Mouse (Mus musculus) hindbrain, postnatal 0 days (tissue): ENCODE data around the gene Ubac2. TPM values are rescaled to one million over a fixed set of nuclear protein-coding genes. Genes with fewer than 3 reads are reported as not detected.

Experiments
- ATAC-seq: fragments of 200-750 bp; cut with Nextera tagmentation; 2 replicates; pipeline ENCODE4 v1.8.0; 2017; ENCODE audit warnings: mild to moderate bottlenecking, moderate TSS enrichment, moderate library complexity
- DNase-seq: peaks from one replicate; pipeline ENCODE4 v3.0.0-alpha.2; 2015; ENCODE audit warnings: low spot score
- H3K27ac ChIP-seq: fragments of 300-500 bp; sonication (generic); 2 replicates; pipeline ENCODE4 v1.5.1; 2014; ENCODE audit warnings: mild to moderate bottlenecking
- H3K27me3 ChIP-seq: fragments of 300-500 bp; sonication (generic); 2 replicates; pipeline ENCODE4 v1.6.1; 2014; ENCODE audit warnings: low read length, mixed read lengths; ENCODE audit not compliant: insufficient read depth
- H3K36me3 ChIP-seq: fragments of 300-500 bp; sonication (generic); 2 replicates; pipeline ENCODE4 v1.6.1; 2014; ENCODE audit warnings: low read length, mixed read lengths; ENCODE audit not compliant: insufficient read depth
- H3K4me1 ChIP-seq: fragments of 300-500 bp; sonication (generic); 2 replicates; pipeline ENCODE4 v1.6.1; 2014; ENCODE audit warnings: antibody characterized with exemption, low read length, mixed read lengths; ENCODE audit not compliant: insufficient read depth
- H3K4me2 ChIP-seq: fragments of 300-500 bp; sonication (generic); 2 replicates; pipeline ENCODE4 v1.6.1; 2014; ENCODE audit warnings: low read depth, mild to moderate bottlenecking, low read length, moderate library complexity, mixed read lengths
- H3K4me3 ChIP-seq: fragments of 300-500 bp; sonication (generic); 2 replicates; pipeline ENCODE4 v1.5.1; 2014; ENCODE audit warnings: low read length
- H3K9ac ChIP-seq: fragments of 300-500 bp; sonication (generic); replicated peaks from 2 replicates; pipeline ENCODE4 v1.6.1; 2014; ENCODE audit warnings: mild to moderate bottlenecking, low read length, moderate library complexity, mixed read lengths
- H3K9me3 ChIP-seq: fragments of 300-500 bp; sonication (generic); 2 replicates; pipeline ENCODE4 v1.6.1; 2016; ENCODE audit warnings: low read length, mixed read lengths
- CTCF ChIP-seq: IDR thresholded peaks from 2 replicates; pipeline ENCODE4 v1.5.1; 2016; ENCODE audit warnings: antibody characterized with exemption, control low read depth, low read depth
- WGBS: fragments of 180-500 bp; shearing (Covaris S2); extraction: QIAGEN DNeasy Blood & Tissue Kit; methylation state at CpG from one replicate; pipeline ENCODE4 v1.1.7; 2014; 5-methylcytosine and 5-hydroxymethylcytosine counted together
- polyA plus RNA-seq: library from polyadenylated mRNA; unstranded; fragments of >200 nt; fragmentation: Nextera tagmentation; extraction: Ambion mirVana; gene quantifications from 2 replicates; pipeline ENCODE4 v1.2.1, GENCODE M21; 2015
- total RNA-seq: library from RNA; depleted of rRNA; stranded (reverse); fragments of >200 nt; gene quantifications from 2 replicates; pipeline ENCODE4 v1.2.3, GENCODE M21; 2014

The Ubac2 gene
- total and polyA plus RNA-seq, 2 experiments from 2014 or later = 45.6 to 55.4 TPM

DNA sequence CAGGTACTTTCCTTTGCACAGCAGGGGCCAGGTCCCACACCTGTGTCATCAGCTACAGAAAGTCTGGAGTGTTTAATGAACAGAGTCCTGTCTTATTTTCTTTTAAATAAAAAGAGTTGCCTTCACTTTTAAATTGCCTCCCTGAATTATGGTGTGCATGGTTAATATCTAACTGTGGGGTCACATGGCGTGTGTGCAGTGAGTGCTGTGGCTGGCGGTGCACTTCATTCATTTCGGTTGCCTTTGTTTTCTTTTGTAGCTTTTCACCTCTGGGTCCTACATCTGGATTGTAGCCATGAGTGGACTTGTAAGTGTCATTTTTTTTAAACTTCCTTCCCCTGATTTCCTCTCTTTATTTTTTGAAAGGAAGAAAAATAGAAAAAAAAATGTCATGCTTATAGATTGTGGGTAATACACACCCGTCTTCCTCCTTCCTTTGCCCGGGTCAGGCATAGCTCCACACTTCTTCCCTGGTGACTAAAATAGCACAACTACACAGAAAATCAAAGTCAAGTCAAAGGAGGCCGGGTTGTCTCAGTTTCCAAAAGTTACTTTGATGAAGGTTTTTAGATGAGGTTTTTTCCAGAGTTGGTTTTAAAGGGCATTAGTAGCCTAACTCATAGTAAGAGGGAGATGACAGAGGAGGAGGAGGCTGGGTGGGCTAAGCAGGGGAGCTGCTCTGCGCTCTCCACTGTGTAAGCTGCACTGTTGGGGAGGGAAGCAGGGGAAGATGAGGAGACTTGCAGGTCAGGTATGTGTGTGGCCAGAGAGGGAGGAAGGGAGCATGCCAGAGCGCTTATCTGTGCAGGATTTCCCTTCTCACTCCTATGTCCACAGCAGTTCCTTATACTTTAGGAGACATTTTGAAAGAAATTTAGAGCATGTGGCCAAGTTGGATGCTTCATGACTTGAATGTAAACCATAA is 104.9 kb downstream of the Ubac2 start:
- no peaks in the 10 kb centered on the region for H3K4me1 ChIP-seq
- WGBS = 77% methylated on average over 8 of the region's 8 CpGs
- no peaks in the 10 kb centered on the region for H3K27me3 ChIP-seq
- H3K4me2 ChIP-seq = no peak overlapping the region
- no peak overlapping the region for H3K9ac ChIP-seq
- H3K36me3 ChIP-seq = no peaks in the 10 kb centered on the region
- DNase-seq = no peak
- H3K27ac ChIP-seq = no peak overlapping the region
- no peak for ATAC-seq
- no peak overlapping the region for H3K4me3 ChIP-seq
- no peaks in the 10 kb centered on the region for H3K9me3 ChIP-seq
- TF ChIP-seq CTCF = no peak

DNA sequence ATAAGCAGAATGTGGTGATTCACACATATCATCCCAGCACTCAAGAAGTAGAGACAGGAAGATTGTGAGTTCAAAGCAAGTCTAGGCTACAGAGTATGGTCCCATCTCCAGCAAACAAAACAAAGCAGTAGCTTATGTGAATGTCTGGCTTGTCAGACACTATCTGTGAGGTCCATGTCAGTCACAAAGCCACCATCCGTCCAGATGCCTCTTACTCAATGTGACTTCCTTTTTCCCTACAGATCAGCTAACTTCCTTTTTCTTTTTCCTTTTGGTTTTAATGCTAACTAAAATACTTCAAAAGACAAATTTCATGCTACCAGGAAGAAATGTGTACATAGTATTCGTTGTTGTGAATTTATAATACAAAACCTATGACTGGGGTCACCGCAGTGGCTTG is 107.1 kb downstream of the Ubac2 start:
- no peak overlapping the region for H3K9ac ChIP-seq
- no peak for TF ChIP-seq CTCF
- no peak overlapping the region for H3K27ac ChIP-seq
- DNase-seq (no peak), ATAC-seq (no peak)
- H3K4me2 ChIP-seq = no peak overlapping the region
- no peaks in the 10 kb centered on the region for H3K4me1 ChIP-seq
- no peaks in the 10 kb centered on the region for H3K36me3 ChIP-seq
- 85% methylated on average over 3 of the region's 3 CpGs for WGBS
- H3K27me3 ChIP-seq = no peaks in the 10 kb centered on the region
- no peak overlapping the region for H3K4me3 ChIP-seq
- no peaks in the 10 kb centered on the region for H3K9me3 ChIP-seq

GRCm38 (mm10) chr14:121986028-121986427 is 107.6 kb downstream of the Ubac2 start:
- no peak for DNase-seq
- no peak for ATAC-seq
- H3K4me2 ChIP-seq = no peak overlapping the region
- TF ChIP-seq CTCF = no peak
- H3K4me1 ChIP-seq = no peaks in the 10 kb centered on the region
- no peaks in the 10 kb centered on the region for H3K27me3 ChIP-seq
- no peak overlapping the region for H3K4me3 ChIP-seq
- H3K9ac ChIP-seq = no peak overlapping the region
- H3K9me3 ChIP-seq = no peaks in the 10 kb centered on the region
- H3K36me3 ChIP-seq = no peaks in the 10 kb centered on the region
- H3K27ac ChIP-seq = no peak overlapping the region
- 81% methylated on average over 6 of the region's 6 CpGs for WGBS

GRCm38 (mm10) chr14:121987287-121987686 is 108.9 kb downstream of the Ubac2 start:
- Histone ChIP-seq H3K27ac (no peak overlapping the region), H3K9ac (no peak overlapping the region), H3K27me3 (no peaks in the 10 kb centered on the region), H3K4me2 (no peak overlapping the region), H3K36me3 (no peaks in the 10 kb centered on the region), H3K4me1 (no peaks in the 10 kb centered on the region), H3K4me3 (no peak overlapping the region), H3K9me3 (no peaks in the 10 kb centered on the region)
- TF ChIP-seq CTCF = no peak
- 92% methylated on average over 1 of the region's 1 CpGs for WGBS
- DNase-seq (no peak), ATAC-seq (no peak)

GRCm38 (mm10) chr14:121987691-121988090 is 109.3 kb downstream of the Ubac2 start:
- no peak for ATAC-seq
- no peaks in the 10 kb centered on the region for H3K27me3 ChIP-seq
- H3K9ac ChIP-seq = no peak overlapping the region
- no peaks in the 10 kb centered on the region for H3K36me3 ChIP-seq
- no peaks in the 10 kb centered on the region for H3K4me1 ChIP-seq
- 83% methylated on average over 4 of the region's 4 CpGs for WGBS
- no peak for TF ChIP-seq CTCF
- no peak overlapping the region for H3K27ac ChIP-seq
- H3K4me3 ChIP-seq = no peak overlapping the region
- H3K9me3 ChIP-seq = no peaks in the 10 kb centered on the region
- no peak overlapping the region for H3K4me2 ChIP-seq
- DNase-seq = no peak

DNA sequence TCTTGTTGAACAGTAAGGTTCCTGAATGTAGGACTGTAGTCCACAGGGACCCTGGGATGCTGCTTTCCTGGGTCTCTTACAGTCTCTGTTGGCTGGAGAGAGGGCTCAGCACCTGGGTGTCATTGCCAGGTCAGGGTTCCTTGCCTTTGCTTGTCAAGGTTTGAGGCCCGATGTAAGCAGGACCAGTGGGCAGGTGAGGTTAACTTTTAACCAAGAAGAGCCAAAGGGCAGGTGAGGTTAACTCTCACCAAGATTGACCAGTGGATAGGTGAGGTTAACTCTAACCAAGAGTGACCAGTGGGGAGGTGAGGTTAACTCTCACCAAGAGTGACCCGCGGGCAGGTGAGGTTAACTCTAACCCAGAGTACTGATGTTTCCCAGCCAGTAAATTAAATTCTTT is 110.9 kb downstream of the Ubac2 start:
- ATAC-seq (no peak), DNase-seq (no peak)
- no peak overlapping the region for H3K9ac ChIP-seq
- no peak overlapping the region for H3K4me3 ChIP-seq
- no peak for TF ChIP-seq CTCF
- peaks cover 4% of the 10 kb centered on the region; the same call in 1 of the 2 replicates for H3K36me3 ChIP-seq
- no peaks in the 10 kb centered on the region for H3K4me1 ChIP-seq
- 95% methylated on average over 3 of the region's 3 CpGs for WGBS
- no peak overlapping the region for H3K27ac ChIP-seq
- no peaks in the 10 kb centered on the region for H3K27me3 ChIP-seq
- no peaks in the 10 kb centered on the region for H3K9me3 ChIP-seq
- H3K4me2 ChIP-seq = no peak overlapping the region

DNA sequence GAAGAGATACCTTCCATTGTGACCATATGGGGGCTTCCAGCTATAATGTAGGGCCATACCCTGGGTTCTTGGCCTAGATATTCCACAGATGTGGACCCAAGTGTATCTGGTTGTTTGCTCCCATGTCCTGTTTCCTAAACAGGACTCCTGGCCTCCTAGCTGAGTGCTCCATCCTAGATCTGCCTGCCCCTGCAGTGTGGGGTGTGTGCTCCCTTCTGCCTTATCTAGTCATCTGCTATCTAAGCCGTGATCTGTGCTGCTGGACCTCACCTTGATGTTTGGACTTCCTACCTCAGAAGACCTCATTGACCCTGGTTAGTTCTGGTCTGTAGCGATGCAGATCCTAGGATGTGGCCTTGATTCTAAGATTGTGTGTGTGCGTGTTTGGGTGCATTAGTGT is 111.4 kb downstream of the Ubac2 start:
- Histone ChIP-seq H3K27me3 (no peaks in the 10 kb centered on the region), H3K4me1 (no peaks in the 10 kb centered on the region), H3K4me3 (no peak overlapping the region), H3K27ac (no peak overlapping the region), H3K36me3 (peaks cover 10% of the 10 kb centered on the region; the same call in 1 of the 2 replicates), H3K9me3 (no peaks in the 10 kb centered on the region), H3K4me2 (no peak overlapping the region), H3K9ac (no peak overlapping the region)
- DNase-seq (no peak), ATAC-seq (no peak)
- no peak for TF ChIP-seq CTCF
- WGBS = 94% methylated on average over 3 of the region's 3 CpGs
